Mouse (Mus musculus) embryonic facial prominence, embryonic 11.5 days (tissue): ENCODE measurements around the gene Ppm1j. TPM values are rescaled to one million over a fixed set of nuclear protein-coding genes. Genes with fewer than 3 reads are reported as not detected.
"Not testable (repeated sequence)": the region's sequence is repeated elsewhere in the genome, so short reads cannot be mapped to it uniquely, and the experiment has no call there.

Experiments used
- ATAC-seq: fragments of 200-750 bp; cut with Nextera tagmentation; replicated peaks from 2 replicates; pipeline ENCODE4 v1.8.0; 2017; ENCODE audit warnings: low read depth; ENCODE audit not compliant: insufficient number of reproducible peaks, low FRiP score, low TSS enrichment
- DNase-seq: peaks from one replicate; pipeline ENCODE4 v3.0.0-alpha.2; 2015; ENCODE audit warnings: low spot score
- H3K27ac ChIP-seq: fragments of 300-500 bp; sonication (generic); replicated peaks from 2 replicates; pipeline ENCODE4 v1.5.1; 2014; ENCODE audit warnings: mild to moderate bottlenecking, low read depth, low read length, control low read depth
- H3K27me3 ChIP-seq: fragments of 300-500 bp; sonication (generic); 2 replicates; pipeline ENCODE4 v1.6.1; 2014; ENCODE audit warnings: mild to moderate bottlenecking, low read length, moderate library complexity, mixed read lengths; ENCODE audit not compliant: control insufficient read depth, insufficient read depth
- H3K36me3 ChIP-seq: fragments of 300-500 bp; sonication (generic); replicated peaks from 2 replicates; pipeline ENCODE4 v1.6.1; 2014; ENCODE audit warnings: low read depth, mild to moderate bottlenecking, low read length, moderate library complexity, mixed read lengths; ENCODE audit not compliant: control insufficient read depth, insufficient read depth
- H3K4me1 ChIP-seq: fragments of 300-500 bp; sonication (generic); 2 replicates; pipeline ENCODE4 v1.6.1; 2014; ENCODE audit warnings: low read length, mixed read lengths; ENCODE audit not compliant: control insufficient read depth, insufficient read depth
- H3K4me2 ChIP-seq: fragments of 300-500 bp; sonication (generic); 2 replicates; pipeline ENCODE4 v1.6.1; 2014; ENCODE audit warnings: low read depth, mild to moderate bottlenecking, control low read depth, low read length, moderate library complexity
- H3K4me3 ChIP-seq: fragments of 300-500 bp; sonication (generic); 2 replicates; pipeline ENCODE4 v1.5.1; 2014; ENCODE audit warnings: low read depth, low read length, control low read depth
- H3K9ac ChIP-seq: fragments of 300-500 bp; sonication (generic); replicated peaks from 2 replicates; pipeline ENCODE4 v1.6.1; 2014; ENCODE audit warnings: mild to moderate bottlenecking, control low read depth, low read length
- H3K9me3 ChIP-seq: fragments of 300-500 bp; sonication (generic); replicated peaks from 2 replicates; pipeline ENCODE4 v1.6.1; 2016; ENCODE audit warnings: mild to moderate bottlenecking, low read length, inconsistent platforms, mixed read lengths; ENCODE audit not compliant: control insufficient read depth
- WGBS: fragments of 180-500 bp; shearing (Covaris S2); extraction: QIAGEN DNeasy Blood & Tissue Kit; methylation state at CpG from one replicate; pipeline ENCODE4 v1.1.7; 2014; 5-methylcytosine and 5-hydroxymethylcytosine counted together
- polyA plus RNA-seq: library from polyadenylated mRNA; unstranded; fragments of >200 nt; fragmentation: Nextera tagmentation; extraction: Ambion mirVana; gene quantifications from 2 replicates; pipeline ENCODE4 v1.2.1, GENCODE M21; 2014

The Ppm1j gene
- polyA plus RNA-seq, 1 experiment from 2014 or later = 2.1 TPM

DNA sequence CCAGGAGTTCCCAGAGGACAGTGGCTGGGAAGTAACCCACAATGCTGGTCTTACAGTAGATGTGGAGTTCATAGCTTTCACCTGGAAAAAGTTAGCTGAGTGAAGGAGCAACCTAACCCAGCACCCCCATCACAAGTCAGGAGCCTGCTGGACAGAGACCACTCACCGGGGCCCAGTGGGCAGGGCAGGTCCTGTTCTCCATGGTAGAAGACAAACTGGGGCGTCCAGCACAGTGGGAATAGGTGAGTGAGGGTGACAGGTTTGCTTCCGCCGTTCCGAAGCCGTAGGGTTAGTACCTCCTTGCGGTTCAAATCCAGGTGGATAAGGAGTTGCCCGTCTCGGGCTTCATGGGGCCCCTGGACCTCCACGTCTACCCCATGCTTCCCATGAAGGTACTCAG is 23.5 kb downstream of the Ppm1j start:
- no peaks in the 10 kb centered on the region for H3K4me1 ChIP-seq
- no peak overlapping the region for H3K27ac ChIP-seq
- H3K9me3 ChIP-seq = no peaks in the 10 kb centered on the region
- no peak overlapping the region for H3K9ac ChIP-seq
- no peak overlapping the region for H3K4me3 ChIP-seq
- ATAC-seq (no peak), DNase-seq (no peak)
- no peaks in the 10 kb centered on the region for H3K27me3 ChIP-seq
- H3K4me2 ChIP-seq = no peak overlapping the region
- no peaks in the 10 kb centered on the region for H3K36me3 ChIP-seq
- 96% methylated on average over 10 of the region's 10 CpGs for WGBS

DNA sequence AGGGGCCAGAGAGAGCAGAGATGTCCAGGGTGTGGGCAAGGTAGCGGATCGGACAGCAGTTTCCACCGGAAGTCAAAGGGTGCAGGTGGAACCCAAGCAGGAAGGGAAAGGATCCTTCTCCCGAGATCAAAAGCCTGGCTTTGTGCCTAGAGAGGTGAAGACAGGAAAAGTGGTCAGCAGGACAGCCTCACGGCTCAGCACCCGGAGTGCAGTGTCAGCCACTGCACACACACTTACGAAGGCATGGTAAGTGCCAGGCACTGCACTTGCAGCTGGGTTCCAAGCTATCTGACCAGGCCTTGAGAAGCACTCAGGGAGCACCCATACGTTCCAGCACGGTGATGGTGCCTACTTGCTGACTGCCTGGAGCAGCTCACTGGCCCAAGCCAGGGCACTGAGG is 24.7 kb downstream of the Ppm1j start:
- Histone ChIP-seq H3K4me1 (no peaks in the 10 kb centered on the region), H3K9ac (no peak overlapping the region), H3K9me3 (no peaks in the 10 kb centered on the region), H3K4me2 (no peak overlapping the region), H3K27ac (no peak overlapping the region), H3K36me3 (no peaks in the 10 kb centered on the region), H3K27me3 (no peaks in the 10 kb centered on the region), H3K4me3 (no peak overlapping the region)
- ATAC-seq (no peak), DNase-seq (no peak)
- 78% methylated on average over 9 of the region's 9 CpGs for WGBS

DNA sequence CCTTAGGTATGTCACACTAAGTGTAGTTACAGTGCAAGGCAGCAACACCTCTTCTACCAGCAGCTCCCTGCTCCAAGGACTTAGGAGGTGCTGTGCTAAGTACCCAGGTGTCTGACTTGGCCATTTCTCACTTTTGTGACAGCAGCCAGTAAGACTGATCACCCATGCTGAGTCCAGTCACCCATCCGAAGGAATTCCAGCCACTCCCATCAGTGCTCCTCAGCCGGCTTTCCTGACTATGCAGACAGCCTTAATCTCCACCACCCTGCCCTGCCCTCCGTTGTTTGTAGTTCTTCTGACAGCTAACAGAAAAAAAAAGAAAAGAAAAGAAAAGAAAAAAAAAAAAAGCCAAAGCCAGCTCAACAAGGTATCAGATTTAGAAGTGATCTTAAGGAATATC is 30.9 kb downstream of the Ppm1j start:
- Histone ChIP-seq H3K9ac (no peak overlapping the region), H3K27ac (no peak overlapping the region), H3K27me3 (no peaks in the 10 kb centered on the region), H3K4me1 (no peaks in the 10 kb centered on the region), H3K4me3 (no peak overlapping the region), H3K9me3 (no peaks in the 10 kb centered on the region), H3K4me2 (no peak overlapping the region), H3K36me3 (no peaks in the 10 kb centered on the region)
- DNase-seq (no peak), ATAC-seq (no peak)
- 22% methylated on average over 3 of the region's 3 CpGs for WGBS

DNA sequence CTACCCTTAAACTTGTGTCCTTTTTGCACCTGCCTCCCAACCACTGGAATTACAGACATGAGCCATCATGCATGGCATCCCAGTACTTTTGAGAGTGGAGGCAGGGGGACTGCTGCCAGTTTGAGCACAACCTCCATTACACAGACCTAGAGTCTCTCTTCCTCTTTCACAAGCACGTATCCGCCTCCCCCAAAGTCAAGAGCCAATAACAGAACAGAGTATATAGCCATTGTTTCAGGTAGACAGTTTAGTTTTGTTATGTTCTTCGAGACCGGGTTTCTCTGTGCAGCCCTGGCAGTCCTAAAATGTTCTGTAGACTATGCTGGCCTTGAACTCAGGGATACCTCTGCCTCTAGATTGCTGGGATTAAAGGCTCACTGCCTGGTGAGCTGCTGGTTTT is 31.4 kb downstream of the Ppm1j start:
- no peak overlapping the region for H3K27ac ChIP-seq
- H3K4me1 ChIP-seq = no peaks in the 10 kb centered on the region
- WGBS = 80% methylated on average over 4 of the region's 4 CpGs

DNA sequence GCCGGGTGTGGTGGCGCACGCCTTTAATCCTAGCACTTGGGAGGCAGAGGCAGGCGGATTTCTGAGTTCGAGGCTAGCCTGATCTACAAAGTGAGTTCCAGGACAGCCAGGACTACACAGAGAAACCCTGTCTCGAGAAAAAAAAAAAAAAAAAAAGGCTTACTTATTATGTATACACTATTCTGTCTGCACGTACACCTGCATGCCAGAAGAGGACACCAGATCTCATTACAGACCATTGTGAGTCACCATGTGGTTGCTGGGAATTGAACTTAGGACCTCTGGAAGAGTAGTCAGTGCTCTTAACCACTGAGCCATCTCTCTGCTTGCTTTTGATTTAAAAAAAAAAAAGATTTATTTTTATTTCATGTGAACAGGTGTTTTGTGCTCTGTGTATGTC is 32.4 kb downstream of the Ppm1j start:
- WGBS = 93% methylated on average over 7 of the region's 7 CpGs
- H3K4me1 ChIP-seq, H3K4me2 ChIP-seq, H3K36me3 ChIP-seq, H3K27ac ChIP-seq, ATAC-seq, H3K27me3 ChIP-seq, H3K4me3 ChIP-seq, H3K9ac ChIP-seq, H3K9me3 ChIP-seq, DNase-seq: not testable (repeated sequence)

More for the DNA sequence above, 31.4 kb downstream of the Ppm1j start:
- H3K9me3 ChIP-seq = no peaks in the 10 kb centered on the region
- H3K4me3 ChIP-seq = no peak overlapping the region
- DNase-seq (no peak), ATAC-seq (no peak)
- no peak overlapping the region for H3K4me2 ChIP-seq
- H3K36me3 ChIP-seq = no peaks in the 10 kb centered on the region
- no peaks in the 10 kb centered on the region for H3K27me3 ChIP-seq
- no peak overlapping the region for H3K9ac ChIP-seq

DNA sequence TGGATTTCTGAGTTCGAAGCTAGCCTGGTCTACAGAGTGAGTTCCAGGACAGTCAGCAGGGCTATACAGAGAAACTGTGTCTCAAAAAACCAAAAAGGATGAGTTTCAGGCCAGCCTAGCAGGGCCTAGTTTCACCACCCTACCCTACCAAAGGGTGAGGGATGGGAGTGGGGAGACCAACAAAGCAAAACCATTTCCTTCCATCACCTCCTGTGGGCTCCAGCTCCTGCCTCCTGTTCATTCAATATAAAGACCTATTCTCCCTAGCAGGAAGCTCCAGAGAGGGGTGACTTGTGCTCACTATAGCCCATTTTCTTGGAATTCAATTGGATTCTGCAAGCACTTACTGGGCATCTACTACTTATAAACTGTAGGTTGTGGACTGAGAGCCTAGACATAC is 33.9 kb downstream of the Ppm1j start:
- WGBS = 88% methylated on average over 1 of the region's 1 CpGs
- Histone ChIP-seq H3K36me3 (no peaks in the 10 kb centered on the region), H3K4me3 (no peak overlapping the region), H3K4me1 (no peaks in the 10 kb centered on the region), H3K4me2 (no peak overlapping the region), H3K27me3 (no peaks in the 10 kb centered on the region), H3K9me3 (no peaks in the 10 kb centered on the region), H3K27ac (no peak overlapping the region), H3K9ac (no peak overlapping the region)
- ATAC-seq (no peak), DNase-seq (no peak)

DNA sequence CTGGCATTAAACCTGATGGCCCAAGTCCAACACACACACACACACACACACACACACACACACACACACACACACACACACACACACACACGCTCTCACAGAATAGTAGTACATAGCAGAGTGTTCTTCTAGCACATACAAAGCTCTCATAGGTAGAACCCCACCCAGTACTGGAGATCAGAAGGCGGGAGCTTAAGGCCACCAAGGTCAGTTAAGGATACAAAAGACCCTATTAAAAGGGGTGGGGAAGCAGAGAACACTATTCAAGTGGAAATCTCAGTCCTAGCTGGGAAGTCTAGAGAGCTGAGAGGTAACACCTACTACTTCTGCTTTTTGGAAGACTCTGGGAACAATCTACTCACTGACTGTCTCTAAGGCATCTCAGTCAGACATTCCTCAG is 34.5 kb downstream of the Ppm1j start:
- H3K27me3 ChIP-seq = no peaks in the 10 kb centered on the region
- no peak overlapping the region for H3K27ac ChIP-seq
- WGBS = 91% methylated on average over 2 of the region's 2 CpGs
- no peak for DNase-seq
- no peak overlapping the region for H3K9ac ChIP-seq
- no peak for ATAC-seq
- no peaks in the 10 kb centered on the region for H3K9me3 ChIP-seq
- H3K4me2 ChIP-seq = no peak overlapping the region
- H3K4me1 ChIP-seq = no peaks in the 10 kb centered on the region
- H3K4me3 ChIP-seq = no peak overlapping the region
- no peaks in the 10 kb centered on the region for H3K36me3 ChIP-seq

DNA sequence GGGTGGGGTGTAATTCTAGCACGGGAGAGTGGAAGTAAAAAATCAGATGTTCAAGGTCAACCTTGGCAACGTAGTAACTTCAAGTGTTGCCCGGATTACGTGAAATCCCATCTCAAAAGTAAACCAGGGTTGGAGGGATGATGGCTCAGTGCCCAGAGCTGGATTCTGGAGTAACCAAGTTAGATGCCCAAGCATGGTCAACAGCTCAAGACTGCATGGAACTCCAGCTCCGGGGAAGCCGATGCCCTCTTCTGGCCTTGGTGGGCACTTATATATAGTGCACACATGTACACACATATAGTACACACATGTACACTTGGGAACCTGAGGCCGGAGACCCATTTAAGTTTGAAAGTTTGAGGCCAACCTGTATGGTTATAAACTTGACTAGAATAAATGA is 35.3 kb downstream of the Ppm1j start:
- WGBS = 94% methylated on average over 7 of the region's 7 CpGs
- no peak for DNase-seq
- H3K36me3 ChIP-seq = no peaks in the 10 kb centered on the region
- H3K4me1 ChIP-seq = no peaks in the 10 kb centered on the region
- H3K9me3 ChIP-seq = no peaks in the 10 kb centered on the region
- H3K4me2 ChIP-seq = no peak overlapping the region
- no peak overlapping the region for H3K27ac ChIP-seq
- no peak overlapping the region for H3K4me3 ChIP-seq
- H3K27me3 ChIP-seq = no peaks in the 10 kb centered on the region
- no peak overlapping the region for H3K9ac ChIP-seq
- no peak for ATAC-seq
